Mouse (Mus musculus) left cerebral cortex, postnatal 36 days (tissue): ENCODE results near the gene Klhl22. TPM values are rescaled to one million over a fixed set of nuclear protein-coding genes. Genes with fewer than 3 reads are reported as not detected.

Source experiments
- DNase-seq, 2 experiments: peaks; one replicate each; pipeline ENCODE4 v3.0.0; 2021 to 2022; ENCODE audit warnings: low spot score in 2 of 2, mixed read lengths in 1 of 2
- intact Hi-C: fragments of 180-260 bp; cut with DNase I; formaldehyde crosslinking; loops from one replicate; pipeline ENCODE4 v1.15.1; 2025
- total RNA-seq, 2 experiments: library from RNA; stranded (reverse); gene quantifications; 2 replicates each; pipeline ENCODE4 v1.2.3; 2021

Gene Klhl22
- total RNA-seq, 2 experiments from 2014 or later, result 92.5 to 110 TPM

DNA sequence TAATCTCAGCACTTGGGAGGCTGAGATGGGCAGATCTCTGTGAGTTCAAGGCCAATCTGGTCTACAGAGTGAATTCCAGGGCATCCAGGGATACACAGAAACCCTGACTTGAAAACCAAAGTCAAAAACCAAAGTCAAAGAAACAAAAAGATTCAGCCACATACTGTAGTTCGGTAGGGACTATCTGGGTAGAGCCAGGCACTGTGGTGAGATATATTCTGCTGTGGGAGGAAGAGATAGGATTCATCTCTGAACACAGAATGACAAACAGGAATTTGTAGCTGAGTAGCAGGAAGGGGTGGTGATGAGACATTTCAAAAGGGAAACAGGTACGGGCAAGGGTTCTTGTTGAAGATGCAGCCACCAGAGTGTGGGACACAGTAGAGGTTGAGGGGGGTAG, 68.8 kb downstream of the Klhl22 start:
- intact Hi-C loops, result no loop called here
- DNase-seq, result no peak

DNA sequence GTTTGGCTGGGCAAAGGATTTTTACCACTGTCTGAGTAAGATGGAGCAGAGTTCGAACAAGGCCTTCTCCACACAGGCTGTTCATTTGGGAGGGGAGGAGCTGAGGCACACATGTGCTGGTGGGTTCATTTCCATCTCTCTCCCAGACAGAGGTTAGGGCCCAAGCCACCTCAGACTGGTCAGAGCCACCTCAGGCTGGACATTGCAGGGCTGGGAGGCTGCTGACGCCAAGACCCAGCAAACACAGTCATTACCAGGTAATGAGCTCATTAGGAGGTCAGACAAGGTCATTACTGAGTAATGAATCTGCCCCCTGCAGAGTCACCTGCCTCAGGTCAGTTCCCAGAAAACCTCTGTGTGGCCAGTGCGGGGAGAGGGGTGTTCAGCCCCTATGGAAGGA, 69.4 kb downstream of the Klhl22 start:
- intact Hi-C loops, result no loop called here
- no peak for DNase-seq

DNA sequence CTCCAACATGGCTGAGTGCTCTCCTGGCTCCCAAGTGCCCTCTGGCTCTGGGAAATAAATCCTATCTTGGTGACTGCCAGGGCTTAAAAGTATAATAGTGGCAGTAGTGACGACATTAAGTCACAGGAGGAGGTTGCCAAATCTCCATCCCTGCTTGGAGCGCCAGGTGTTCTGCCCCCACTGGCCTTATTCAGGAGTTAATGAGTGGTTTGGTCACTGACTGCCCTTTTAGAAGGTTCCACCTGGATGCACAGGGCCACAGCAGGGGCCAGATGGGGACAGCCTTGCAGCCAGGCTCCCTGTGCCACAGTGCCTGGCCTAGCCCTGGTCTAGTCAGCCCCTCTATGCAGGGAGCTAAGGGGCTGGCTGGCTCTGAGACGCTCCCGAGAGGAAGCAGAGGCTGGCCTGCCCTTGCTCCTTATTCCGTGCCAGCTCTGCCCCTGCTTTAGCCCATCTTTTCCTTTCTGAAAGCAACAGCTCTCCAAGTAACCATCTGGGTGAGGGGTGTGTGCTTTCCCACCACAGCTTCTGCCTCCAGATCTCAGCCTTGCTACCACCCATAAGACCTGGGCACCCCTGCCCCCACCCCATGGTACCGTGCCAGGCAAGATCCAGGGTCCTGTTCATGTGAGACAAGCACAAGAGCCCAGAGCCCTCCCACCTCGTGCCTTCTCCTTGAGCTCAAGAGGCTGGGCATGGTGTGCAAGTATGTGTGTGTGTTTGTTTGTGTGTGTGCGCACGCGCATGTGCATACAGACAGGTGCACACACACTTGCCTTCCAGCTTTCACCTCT, 71.2 kb downstream of the Klhl22 start:
- DNase-seq, result no peak
- intact Hi-C loops, result no loop called here

DNA sequence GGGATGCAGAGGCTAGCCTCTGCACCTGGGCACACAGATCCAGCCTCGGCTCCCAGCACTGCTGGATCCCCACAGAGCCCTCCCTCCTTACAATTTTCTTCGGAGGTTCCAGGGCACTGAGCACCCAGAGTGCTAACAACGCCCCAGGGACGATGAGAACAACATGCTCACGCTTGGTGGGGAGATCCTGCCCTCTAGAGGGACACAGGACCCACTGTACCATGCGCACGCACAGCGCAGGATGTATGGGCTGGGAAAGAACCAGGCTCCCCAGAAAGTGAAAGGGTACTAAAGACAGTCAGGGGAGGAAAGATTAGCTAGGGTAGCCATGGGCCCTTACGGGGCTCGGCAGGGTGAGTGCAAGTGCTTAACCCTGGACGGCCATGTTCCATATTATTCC, 72.4 kb downstream of the Klhl22 start:
- DNase-seq, result no peak
- intact Hi-C loops, result no loop called here

DNA sequence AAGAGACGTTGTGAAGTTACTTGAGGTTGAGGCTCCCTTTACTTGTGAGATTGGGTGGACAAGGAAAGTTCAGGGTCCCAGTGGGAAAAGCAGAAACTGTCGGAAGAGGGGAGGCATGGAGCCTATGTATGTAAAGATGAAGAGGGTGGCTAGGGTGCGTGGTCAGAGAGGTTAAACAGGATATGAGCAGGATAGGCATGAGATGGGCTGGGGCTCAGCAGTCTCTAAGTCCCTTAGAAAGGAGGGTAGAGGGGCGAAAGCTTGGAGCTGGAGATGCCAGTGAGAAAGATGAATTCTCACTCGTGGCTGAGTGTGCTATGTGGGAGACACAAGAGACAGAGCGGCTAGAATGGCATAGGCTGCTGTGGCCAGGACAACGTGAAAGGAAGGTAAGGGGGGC, 73.4 kb downstream of the Klhl22 start, which contains the start of gene B830017H08Rik:
Gene B830017H08Rik (plus strand): TSS at position 301 of the 400 bp plus-strand sequence.
- intact Hi-C loops, result no loop called here
- no peak for DNase-seq

DNA sequence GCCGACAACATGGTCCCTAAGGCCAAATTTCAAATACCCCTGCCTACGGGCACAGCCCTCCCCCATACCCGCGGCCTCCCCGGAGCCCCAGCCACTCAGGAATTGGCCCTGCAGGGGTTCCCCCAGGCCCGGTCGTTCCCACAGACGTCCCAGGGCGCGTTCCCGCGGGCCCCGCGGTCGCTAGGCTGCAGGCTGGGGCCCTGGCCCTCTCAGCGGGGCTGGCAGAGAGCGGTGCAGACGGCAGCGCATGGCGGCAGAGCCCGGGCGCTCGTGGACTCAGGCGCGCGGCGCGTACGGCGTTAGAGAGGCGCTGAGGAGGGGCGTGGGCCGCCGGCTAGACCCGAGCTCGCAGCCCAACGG, 73.9 kb downstream of the Klhl22 start:
- DNase-seq, result peak; percentile 63 to 75
- intact Hi-C loops, result no loop called here

DNA sequence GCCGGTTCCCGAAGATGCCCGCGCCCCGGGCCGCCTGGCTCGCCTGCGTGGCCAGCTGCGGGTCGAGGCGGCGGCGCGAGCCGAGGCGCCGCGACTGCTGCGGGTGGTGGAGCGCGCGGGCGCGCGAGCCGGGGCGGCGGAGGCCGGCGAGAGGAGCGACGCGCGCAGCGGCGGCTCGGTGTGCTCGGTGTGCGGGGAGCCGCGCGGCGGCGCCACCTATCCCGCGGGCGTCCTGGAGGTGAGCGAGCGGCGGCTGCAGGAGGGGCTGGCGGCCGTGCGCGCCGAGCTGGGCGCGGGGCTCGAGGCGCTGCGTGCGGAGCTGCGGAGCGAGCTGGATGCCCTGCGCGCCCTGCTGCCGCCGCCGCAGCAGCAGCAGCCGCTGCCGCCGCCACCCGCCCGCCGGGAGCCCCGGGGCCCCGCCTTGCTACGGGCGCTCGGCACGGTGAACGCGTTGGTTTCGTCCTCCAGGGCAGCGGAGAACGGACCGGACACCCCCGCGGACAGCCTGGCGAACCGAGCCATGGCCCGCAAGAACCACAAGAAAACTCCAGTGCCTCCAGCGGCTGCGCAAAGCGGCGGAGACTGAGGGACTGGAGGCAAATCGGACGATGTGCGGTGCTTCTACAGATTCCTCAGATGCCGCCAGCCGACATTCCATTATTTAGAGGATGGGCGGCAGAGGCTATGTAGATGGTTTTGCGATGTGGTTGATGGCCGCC, 74.4 kb downstream of the Klhl22 start:
- intact Hi-C loops, result no loop called here

DNA sequence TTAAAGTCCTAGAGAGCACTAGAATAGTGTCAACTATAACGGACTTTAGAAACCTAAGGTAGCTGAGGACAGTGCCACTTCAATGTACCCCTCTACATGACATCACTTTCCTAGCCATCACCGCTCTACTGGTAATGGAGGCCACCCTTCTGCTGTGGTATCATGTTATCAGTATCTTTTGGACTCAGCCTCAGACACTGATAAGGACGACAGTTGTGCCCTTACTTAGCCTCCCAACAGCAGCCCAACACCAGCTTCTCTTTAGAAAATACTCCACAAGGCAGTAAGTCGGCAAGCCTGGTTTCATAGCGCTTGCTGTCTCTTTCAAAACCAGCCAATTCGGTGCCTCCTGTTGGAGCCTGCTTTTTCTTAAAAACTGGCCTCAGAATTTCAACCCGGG, 75.1 kb downstream of the Klhl22 start:
- intact Hi-C loops, result no loop called here

More for the DNA sequence above, 74.4 kb downstream of the Klhl22 start:
- peak; percentile 71 to 77 for DNase-seq

DNA sequence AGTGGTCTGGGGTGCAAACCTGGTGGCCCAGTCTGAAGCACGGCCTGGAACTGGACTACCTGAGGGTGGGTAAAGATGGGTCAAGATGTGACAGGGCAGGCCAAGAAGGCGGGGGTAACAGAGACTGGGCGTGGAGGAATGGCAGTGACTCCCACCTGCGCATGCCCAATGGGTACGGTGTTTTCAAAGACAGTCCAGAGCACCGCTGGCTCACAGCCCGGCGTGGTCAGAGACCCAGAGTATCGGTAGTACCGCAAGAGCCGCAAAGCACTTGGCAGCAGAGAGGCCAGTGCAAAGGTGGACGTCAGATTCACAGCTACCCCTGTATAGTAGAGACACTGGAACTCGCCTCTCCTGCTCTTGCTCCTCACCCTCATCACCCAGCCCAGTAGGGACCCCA, 76.1 kb downstream of the Klhl22 start:
- intact Hi-C loops, result no loop called here
- no peak for DNase-seq

More for the DNA sequence above, 75.1 kb downstream of the Klhl22 start:
- no peak for DNase-seq

DNA sequence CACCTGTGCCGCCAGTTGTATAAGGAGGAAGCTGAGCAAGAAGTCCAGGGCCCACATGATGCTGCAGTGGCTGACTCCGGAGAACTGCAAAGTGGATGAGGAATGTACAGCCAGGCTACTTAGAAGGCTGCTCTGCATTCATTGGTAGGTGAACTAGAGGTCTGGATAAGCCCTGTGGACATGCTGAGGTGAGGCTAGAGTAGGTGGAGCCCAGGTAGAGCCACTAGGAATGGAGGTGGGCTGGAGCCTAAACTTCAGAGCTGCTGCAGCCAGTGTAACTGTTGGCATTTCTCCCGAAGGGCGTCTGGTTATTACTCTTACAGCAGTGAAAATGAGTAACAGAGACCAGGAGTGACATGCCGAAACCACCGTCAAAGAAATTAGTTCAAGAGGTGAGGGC, 78.6 kb downstream of the Klhl22 start, which contains the start of gene Car15:
Gene Car15 (minus strand): TSS at position 314 of the 400 bp plus-strand sequence.
- intact Hi-C loops, result no loop called here
- DNase-seq, result no peak

DNA sequence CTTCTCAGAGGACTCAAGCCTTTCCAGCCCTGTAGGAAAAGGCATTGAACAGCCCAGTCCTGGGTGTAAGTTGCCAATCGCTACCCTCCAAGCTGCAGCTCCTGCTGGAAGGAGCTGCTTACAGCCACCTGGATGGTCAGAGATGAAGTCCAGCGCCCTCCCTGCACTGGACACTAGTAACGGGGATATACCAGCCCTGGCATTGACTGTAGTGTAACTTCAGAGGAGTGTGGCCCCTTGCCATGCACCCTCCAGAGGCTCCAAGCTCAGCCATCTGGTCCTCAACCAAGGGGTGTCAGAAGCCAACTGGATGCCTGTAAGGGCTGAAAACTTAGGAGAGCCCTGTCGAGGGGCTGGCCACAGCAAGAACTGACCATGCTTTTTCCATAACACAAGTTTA, 80.6 kb downstream of the Klhl22 start:
- no peak for DNase-seq
- intact Hi-C loops, result no loop called here

DNA sequence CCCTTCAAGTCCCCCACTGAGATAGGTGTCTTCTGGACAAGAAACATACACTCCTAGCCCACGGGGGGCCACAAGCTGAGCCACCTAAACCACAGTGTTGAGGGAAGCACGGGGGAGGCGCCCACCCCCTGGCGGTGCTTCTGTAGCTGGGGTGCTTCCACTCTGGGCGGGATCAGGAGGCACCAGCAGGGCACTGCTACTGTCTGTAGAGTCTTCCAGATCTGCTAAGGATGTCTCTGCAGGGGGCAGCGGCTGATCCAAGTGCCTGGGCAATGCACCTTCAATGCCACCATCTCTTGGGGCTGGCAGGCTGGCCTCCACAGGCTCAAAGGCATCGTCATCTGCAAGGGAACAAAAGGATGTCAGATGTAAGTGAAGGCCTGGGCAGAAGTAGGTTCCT, 83.0 kb downstream of the Klhl22 start:
- DNase-seq, result no peak
- intact Hi-C loops, result no loop called here

Other genes starting within 250 kb of the Klhl22 start
- gene Thap7, start 228.5 kb upstream of the Klhl22 start, total RNA-seq, result 10 to 100 TPM; 42.9 to 49.3 TPM
- gene Lrrc74b, start 198.4 kb upstream of the Klhl22 start, total RNA-seq, result under 1 TPM; 0.42 to 0.72 TPM
- 1 to 10 TPM; 1.0 TPM for gene P2rx6, start 197.7 kb upstream of the Klhl22 start, total RNA-seq
- 100 to 1,000 TPM in 1 of 2 experiments, 10 to 100 TPM in 1; 89.6 to 101 TPM for gene Slc7a4, start 176.4 kb upstream of the Klhl22 start, total RNA-seq
- 10 to 100 TPM; 43.6 to 80.2 TPM for gene Smpd4, start 140.3 kb upstream of the Klhl22 start, total RNA-seq
- gene Ccdc74a, start 113.1 kb upstream of the Klhl22 start, total RNA-seq, result 10 to 100 TPM; 25.5 to 25.8 TPM
- gene Med15, start 26.7 kb upstream of the Klhl22 start, total RNA-seq, result 10 to 100 TPM; 63.3 to 90.2 TPM
- 1 to 10 TPM; 3.4 to 3.8 TPM for gene Scarf2, start 37.7 kb downstream of the Klhl22 start, total RNA-seq
- 1 to 10 TPM; 2.9 to 4.6 TPM for gene B830017H08Rik, start 73.5 kb downstream of the Klhl22 start, total RNA-seq
- 10 to 100 TPM; 11.7 to 14.4 TPM for gene Car15, start 78.7 kb downstream of the Klhl22 start, total RNA-seq
- 1 to 10 TPM; 1.3 to 2.2 TPM for gene Gm20518, start 132.1 kb downstream of the Klhl22 start, total RNA-seq
- not detected for gene Tssk1, start 134.6 kb downstream of the Klhl22 start, total RNA-seq
- 100 to 1,000 TPM in 1 of 2 experiments, 10 to 100 TPM in 1; 92.6 to 103 TPM for gene Dgcr2, start 138.9 kb downstream of the Klhl22 start, total RNA-seq
- not detected for gene Tssk2, start 139.0 kb downstream of the Klhl22 start, total RNA-seq
- 10 to 100 TPM; 26.1 to 31.1 TPM for gene Ess2, start 151.7 kb downstream of the Klhl22 start, total RNA-seq
- not detected for gene Gsc2, start 155.4 kb downstream of the Klhl22 start, total RNA-seq
- gene Slc25a1, start 168.6 kb downstream of the Klhl22 start, total RNA-seq, result 10 to 100 TPM; 38.5 to 44.9 TPM
- not detected for gene Vpreb2, start 220.8 kb downstream of the Klhl22 start, total RNA-seq